Mouse (Mus musculus): ENCODE data around the gene Rab11fip3. TPM values are rescaled to one million over a fixed set of nuclear protein-coding genes. Genes with fewer than 3 reads are reported as not detected.

Gene Rab11fip3
- polyA plus RNA-seq, 1 experiment from 2014 or later, result 6.5 TPM

DNA sequence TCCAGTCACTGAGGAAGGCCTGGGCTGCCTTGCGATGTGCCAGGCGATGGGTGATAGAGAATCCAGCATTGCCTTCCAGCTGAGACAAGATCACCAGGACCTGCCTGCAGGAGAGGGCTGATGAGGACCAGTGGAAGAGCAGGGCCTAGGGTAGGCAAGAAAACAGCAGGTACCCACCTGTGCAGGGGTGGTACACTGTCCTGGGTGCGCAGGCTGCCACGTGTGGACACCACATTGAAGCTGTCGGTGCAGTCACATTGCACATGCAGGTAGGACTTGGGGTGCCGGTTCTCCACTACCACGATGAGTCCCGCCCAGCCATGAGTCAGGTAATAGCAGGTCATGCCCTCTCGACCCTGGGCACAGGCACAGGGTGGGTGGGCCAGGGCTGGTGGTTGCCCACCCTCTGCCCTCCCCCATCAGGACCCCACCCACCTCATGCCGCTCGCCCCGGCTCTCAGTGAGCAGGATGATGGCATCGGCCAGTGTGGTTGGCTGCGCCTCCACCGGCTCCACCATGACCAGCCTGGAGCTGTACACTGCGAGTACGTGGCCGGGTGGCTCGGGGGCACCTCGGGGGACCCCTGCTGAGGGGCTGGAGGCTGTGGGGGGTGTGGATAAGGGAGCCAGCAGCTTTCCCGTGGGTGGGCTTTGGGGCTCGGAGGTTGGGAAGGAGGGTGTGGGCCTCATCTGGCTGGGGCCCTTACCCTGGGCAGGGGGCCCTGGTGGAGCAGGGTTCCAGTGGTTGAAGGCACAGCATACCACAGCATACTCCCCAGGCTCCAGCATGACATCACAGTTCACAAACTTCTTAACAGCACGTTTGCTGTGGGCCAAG lies 109.5 kb downstream of the Rab11fip3 start:
- no peak for ATAC-seq (ENCODE audit: low read depth)
- no peaks in the 10 kb centered on the region for H3K27me3 ChIP-seq (ENCODE audit: control insufficient read depth, insufficient read depth, low read depth, low read length)
- H3K36me3 ChIP-seq (ENCODE audit: control insufficient read depth, insufficient read depth, low read length), result peaks cover 7% of the 10 kb centered on the region
- H3K27ac ChIP-seq (ENCODE audit: low read length), result no peak overlapping the region
- H3K4me2 ChIP-seq (ENCODE audit: low read depth, low read length), result no peak overlapping the region
- H3K4me1 ChIP-seq (replicated peaks; ENCODE audit: control insufficient read depth, insufficient read depth, low read length), result no peaks in the 10 kb centered on the region
- no peak overlapping the region for H3K4me3 ChIP-seq (ENCODE audit: low read length)
- no peaks in the 10 kb centered on the region for H3K9me3 ChIP-seq (ENCODE audit: control insufficient read depth, low read length)
- WGBS, result 87% methylated on average over 23 of the region's 23 CpGs
- no peak overlapping the region for H3K9ac ChIP-seq (ENCODE audit: low read length)

DNA sequence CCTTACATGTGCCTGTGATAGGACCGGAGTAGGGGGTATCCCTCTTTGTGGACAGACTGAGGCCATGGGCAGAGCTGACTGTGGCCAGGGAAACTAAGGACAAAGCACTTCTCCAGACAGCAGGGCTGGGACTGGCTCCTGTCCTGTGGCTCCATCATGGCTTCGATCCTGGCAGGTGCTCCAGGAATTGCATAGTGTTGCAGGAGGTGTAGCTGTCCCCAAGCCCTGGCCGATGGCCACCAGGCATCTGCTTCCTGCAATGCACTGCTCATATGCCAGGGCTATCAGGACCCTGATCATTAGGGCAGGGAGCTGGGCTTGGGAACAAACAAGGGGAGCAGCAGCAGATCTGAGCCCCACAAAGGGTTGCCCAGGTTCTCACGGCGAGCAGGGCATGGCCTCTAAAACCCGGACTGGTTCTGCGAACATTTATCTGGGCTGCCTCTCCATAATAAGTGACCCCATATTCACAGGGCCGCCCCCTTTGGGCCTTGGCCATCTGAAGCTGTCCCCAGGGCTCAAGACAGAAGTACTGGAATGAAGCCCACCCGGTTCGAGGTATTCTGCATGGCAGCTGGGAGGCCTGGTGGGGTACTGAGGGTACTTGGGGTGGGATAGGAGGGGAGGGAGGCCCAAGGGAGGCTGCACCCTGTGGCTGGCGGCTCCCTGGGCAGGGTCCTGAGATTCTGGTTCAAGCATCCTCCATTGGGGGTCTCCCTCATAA lies 110.4 kb downstream of the Rab11fip3 start:
- no peak overlapping the region for H3K9ac ChIP-seq (ENCODE audit: low read length)
- H3K4me2 ChIP-seq (ENCODE audit: low read depth, low read length), result no peak overlapping the region
- no peak for ATAC-seq (ENCODE audit: low read depth)
- peaks cover 2% of the 10 kb centered on the region; the same call in 1 of the 2 replicates for H3K27me3 ChIP-seq (ENCODE audit: control insufficient read depth, insufficient read depth, low read depth, low read length)
- H3K27ac ChIP-seq (ENCODE audit: low read length), result no peak overlapping the region
- H3K4me3 ChIP-seq (ENCODE audit: low read length), result no peak overlapping the region
- H3K36me3 ChIP-seq (ENCODE audit: control insufficient read depth, insufficient read depth, low read length), result peaks cover 7% of the 10 kb centered on the region
- no peaks in the 10 kb centered on the region for H3K9me3 ChIP-seq (ENCODE audit: control insufficient read depth, low read length)
- WGBS, result 93% methylated on average over 11 of the region's 11 CpGs
- H3K4me1 ChIP-seq (replicated peaks; ENCODE audit: control insufficient read depth, insufficient read depth, low read length), result no peaks in the 10 kb centered on the region

DNA sequence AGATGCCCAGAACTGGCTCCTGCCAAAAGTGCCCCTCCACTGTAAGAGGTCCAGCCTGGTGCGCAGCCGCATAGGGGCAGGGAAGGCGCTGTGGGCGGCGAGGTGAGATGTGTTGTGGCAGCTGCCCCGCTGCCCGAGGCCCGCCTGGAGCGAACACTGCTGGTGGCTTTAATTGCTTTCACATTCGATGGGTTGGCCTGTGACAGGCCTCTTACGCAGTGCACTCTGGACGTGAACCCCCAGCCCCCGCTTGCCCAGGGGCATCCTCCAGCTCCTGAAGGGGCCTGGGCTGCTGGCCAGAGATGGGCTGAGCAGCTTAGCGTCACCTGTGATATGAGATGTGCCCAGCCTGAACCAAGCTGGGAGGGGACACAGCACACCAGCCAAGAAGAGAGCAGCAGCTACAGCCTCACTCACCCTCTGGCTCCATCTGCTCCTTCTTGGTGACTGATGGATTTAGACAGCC lies 111.7 kb downstream of the Rab11fip3 start:
- H3K4me1 ChIP-seq (replicated peaks; ENCODE audit: control insufficient read depth, insufficient read depth, low read length), result no peaks in the 10 kb centered on the region
- H3K27ac ChIP-seq (ENCODE audit: low read length), result no peak overlapping the region
- WGBS, result 82% methylated on average over 14 of the region's 14 CpGs
- H3K27me3 ChIP-seq (ENCODE audit: control insufficient read depth, insufficient read depth, low read depth, low read length), result peaks cover 14% of the 10 kb centered on the region
- no peaks in the 10 kb centered on the region for H3K9me3 ChIP-seq (ENCODE audit: control insufficient read depth, low read length)
- no peak overlapping the region for H3K4me2 ChIP-seq (ENCODE audit: low read depth, low read length)
- no peak for ATAC-seq (ENCODE audit: low read depth)
- no peak overlapping the region for H3K4me3 ChIP-seq (ENCODE audit: low read length)
- H3K36me3 ChIP-seq (ENCODE audit: control insufficient read depth, insufficient read depth, low read length), result peaks cover 7% of the 10 kb centered on the region
- H3K9ac ChIP-seq (ENCODE audit: low read length), result no peak overlapping the region

DNA sequence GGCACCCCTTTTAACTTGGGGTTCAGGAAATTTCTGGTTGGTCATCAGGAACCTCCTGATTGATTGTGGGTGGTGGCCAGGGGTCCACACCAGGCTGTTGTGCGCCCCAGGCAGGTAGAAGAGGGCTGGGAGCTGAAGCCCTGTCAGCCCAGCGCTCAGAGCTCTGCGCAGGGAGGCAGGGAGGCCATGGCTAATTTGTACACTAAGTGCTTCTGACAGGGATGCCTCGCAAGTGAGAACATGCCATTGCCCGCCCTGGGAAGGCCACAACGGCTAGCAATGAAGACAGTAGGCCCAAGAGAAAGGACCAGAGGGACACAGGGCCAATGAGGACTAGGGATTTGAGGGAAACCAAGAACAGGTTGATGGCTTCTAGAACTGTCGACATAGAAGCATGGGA lies 112.7 kb downstream of the Rab11fip3 start:
- H3K36me3 ChIP-seq (ENCODE audit: control insufficient read depth, insufficient read depth, low read length), result peaks cover 5% of the 10 kb centered on the region

DNA sequence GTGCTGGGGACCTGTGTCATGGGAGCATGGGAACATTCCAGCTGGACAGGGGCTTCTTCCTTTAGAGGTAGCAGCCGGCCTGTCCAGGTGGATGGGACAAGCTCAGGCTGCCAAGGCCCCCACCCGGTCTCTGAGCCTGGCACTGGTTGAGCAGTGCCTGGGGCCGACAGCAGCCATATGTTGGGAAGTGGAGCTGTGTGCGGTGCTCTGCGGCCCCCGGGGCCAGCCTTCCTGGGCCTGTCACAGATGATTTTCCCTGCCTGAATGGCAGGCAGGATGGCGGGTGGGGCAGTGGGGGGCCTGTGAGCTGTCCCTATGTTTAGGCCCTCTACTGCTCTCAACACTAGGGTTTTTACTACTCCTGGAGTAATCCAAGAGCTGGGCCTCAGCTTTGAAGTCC lies 113.2 kb downstream of the Rab11fip3 start:
- no peaks in the 10 kb centered on the region for H3K9me3 ChIP-seq (ENCODE audit: control insufficient read depth, low read length)
- no peak overlapping the region for H3K4me3 ChIP-seq (ENCODE audit: low read length)
- peaks cover 5% of the 10 kb centered on the region for H3K36me3 ChIP-seq (ENCODE audit: control insufficient read depth, insufficient read depth, low read length)
- WGBS, result 67% methylated on average over 7 of the region's 7 CpGs
- H3K4me2 ChIP-seq (ENCODE audit: low read depth, low read length), result no peak overlapping the region
- H3K9ac ChIP-seq (ENCODE audit: low read length), result no peak overlapping the region
- no peak overlapping the region for H3K27ac ChIP-seq (ENCODE audit: low read length)
- H3K4me1 ChIP-seq (replicated peaks; ENCODE audit: control insufficient read depth, insufficient read depth, low read length), result peaks cover 10% of the 10 kb centered on the region
- peaks cover 29% of the 10 kb centered on the region for H3K27me3 ChIP-seq (ENCODE audit: control insufficient read depth, insufficient read depth, low read depth, low read length)
- ATAC-seq (ENCODE audit: low read depth), result no peak

More for the DNA sequence above, 112.7 kb downstream of the Rab11fip3 start:
- H3K9ac ChIP-seq (ENCODE audit: low read length), result no peak overlapping the region
- WGBS, result 87% methylated on average over 7 of the region's 7 CpGs
- H3K4me2 ChIP-seq (ENCODE audit: low read depth, low read length), result no peak overlapping the region
- ATAC-seq (ENCODE audit: low read depth), result no peak
- peaks cover 24% of the 10 kb centered on the region for H3K27me3 ChIP-seq (ENCODE audit: control insufficient read depth, insufficient read depth, low read depth, low read length)
- H3K27ac ChIP-seq (ENCODE audit: low read length), result no peak overlapping the region
- no peaks in the 10 kb centered on the region for H3K9me3 ChIP-seq (ENCODE audit: control insufficient read depth, low read length)
- peaks cover 6% of the 10 kb centered on the region for H3K4me1 ChIP-seq (replicated peaks; ENCODE audit: control insufficient read depth, insufficient read depth, low read length)
- H3K4me3 ChIP-seq (ENCODE audit: low read length), result no peak overlapping the region

DNA sequence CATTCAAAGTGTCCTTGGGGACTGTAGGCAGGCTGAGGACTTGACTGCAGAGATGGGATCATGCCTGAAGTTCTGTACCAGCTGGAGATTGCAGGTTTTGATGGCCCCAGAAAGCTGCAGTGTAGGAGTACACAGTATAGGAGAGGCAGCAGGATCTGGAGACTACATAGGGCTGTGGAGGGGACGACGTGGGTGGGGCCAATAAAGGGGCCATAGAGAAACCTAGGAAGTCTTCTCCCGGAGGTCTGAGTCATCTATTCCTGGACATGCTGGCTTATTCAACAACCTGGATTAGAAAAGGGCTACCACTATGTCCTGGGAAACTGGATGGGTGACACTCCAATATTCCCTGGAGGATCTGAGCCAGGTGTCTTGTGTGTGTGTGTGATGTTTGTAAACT lies 113.6 kb downstream of the Rab11fip3 start:
- H3K9me3 ChIP-seq (ENCODE audit: control insufficient read depth, low read length), result no peaks in the 10 kb centered on the region
- H3K27me3 ChIP-seq (ENCODE audit: control insufficient read depth, insufficient read depth, low read depth, low read length), result peaks cover 33% of the 10 kb centered on the region
- peaks cover 13% of the 10 kb centered on the region for H3K4me1 ChIP-seq (replicated peaks; ENCODE audit: control insufficient read depth, insufficient read depth, low read length)
- WGBS, result 69% methylated on average over 3 of the region's 3 CpGs
- H3K27ac ChIP-seq (ENCODE audit: low read length), result no peak overlapping the region
- no peak overlapping the region for H3K9ac ChIP-seq (ENCODE audit: low read length)
- no peak for ATAC-seq (ENCODE audit: low read depth)
- H3K4me3 ChIP-seq (ENCODE audit: low read length), result no peak overlapping the region
- H3K36me3 ChIP-seq (ENCODE audit: control insufficient read depth, insufficient read depth, low read length), result peaks cover 5% of the 10 kb centered on the region
- H3K4me2 ChIP-seq (ENCODE audit: low read depth, low read length), result no peak overlapping the region

DNA sequence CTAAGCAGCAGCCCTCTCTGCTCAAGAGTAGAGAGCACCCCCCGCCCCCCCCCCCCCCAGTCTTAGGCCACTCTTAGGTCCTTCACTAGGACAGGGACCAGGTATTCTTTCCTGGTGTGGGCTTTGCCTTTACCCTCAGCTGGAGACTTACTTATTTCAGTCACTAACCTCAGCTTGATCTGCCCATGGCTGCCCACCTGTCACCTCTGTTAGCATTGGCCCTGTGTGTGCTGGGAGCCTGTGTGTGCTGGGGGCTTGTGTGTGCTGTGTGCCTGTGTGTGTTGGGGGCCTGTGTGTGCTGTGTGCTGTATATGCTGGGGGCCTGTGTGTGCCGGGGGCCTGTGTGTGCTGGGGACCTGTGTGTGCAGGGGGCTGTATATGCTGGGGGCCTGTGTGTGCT lies 114.7 kb downstream of the Rab11fip3 start:
- no peak overlapping the region for H3K4me2 ChIP-seq (ENCODE audit: low read depth, low read length)
- no peaks in the 10 kb centered on the region for H3K9me3 ChIP-seq (ENCODE audit: control insufficient read depth, low read length)
- WGBS, result 88% methylated on average over 2 of the region's 2 CpGs
- peaks cover 13% of the 10 kb centered on the region for H3K4me1 ChIP-seq (replicated peaks; ENCODE audit: control insufficient read depth, insufficient read depth, low read length)
- no peak overlapping the region for H3K4me3 ChIP-seq (ENCODE audit: low read length)
- no peak overlapping the region for H3K27ac ChIP-seq (ENCODE audit: low read length)
- peaks cover 44% of the 10 kb centered on the region for H3K27me3 ChIP-seq (ENCODE audit: control insufficient read depth, insufficient read depth, low read depth, low read length)
- H3K36me3 ChIP-seq (ENCODE audit: control insufficient read depth, insufficient read depth, low read length), result peaks cover 5% of the 10 kb centered on the region
- ATAC-seq (ENCODE audit: low read depth), result no peak
- no peak overlapping the region for H3K9ac ChIP-seq (ENCODE audit: low read length)

DNA sequence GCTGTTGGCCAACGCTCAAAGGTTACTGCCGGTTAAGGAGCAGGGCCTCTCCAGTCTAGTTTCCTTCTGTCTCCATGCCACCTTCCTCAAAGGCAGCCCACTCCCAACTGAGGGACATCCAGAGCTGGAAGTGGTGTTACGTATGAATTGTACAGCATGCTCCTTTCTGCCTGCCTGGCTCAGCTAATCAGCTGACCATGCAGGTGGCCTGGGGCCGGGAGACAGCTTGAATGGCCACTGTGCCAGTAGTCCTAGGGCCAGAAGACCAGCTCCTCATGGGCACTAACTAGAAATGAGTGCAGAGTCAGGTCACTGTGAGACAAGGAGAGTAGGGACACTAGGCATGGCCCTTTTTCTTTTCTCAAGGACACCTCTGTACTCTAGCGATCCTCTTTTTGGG lies 116.2 kb downstream of the Rab11fip3 start:
- Histone ChIP-seq H3K27me3 (ENCODE audit: control insufficient read depth, insufficient read depth, low read depth, low read length) (peaks cover 44% of the 10 kb centered on the region), H3K27ac (ENCODE audit: low read length) (no peak overlapping the region), H3K9me3 (ENCODE audit: control insufficient read depth, low read length) (no peaks in the 10 kb centered on the region), H3K4me1 (replicated peaks; ENCODE audit: control insufficient read depth, insufficient read depth, low read length) (peaks cover 13% of the 10 kb centered on the region), H3K4me2 (ENCODE audit: low read depth, low read length) (no peak overlapping the region), H3K9ac (ENCODE audit: low read length) (no peak overlapping the region), H3K36me3 (ENCODE audit: control insufficient read depth, insufficient read depth, low read length) (peaks cover 2% of the 10 kb centered on the region; the same call in 1 of the 2 replicates), H3K4me3 (ENCODE audit: low read length) (no peak overlapping the region)
- 71% methylated on average over 5 of the region's 5 CpGs for WGBS
- no peak for ATAC-seq (ENCODE audit: low read depth)
